Mouse (Mus musculus) lung, adult 18-20 months (tissue): ENCODE measurements around the gene Trim7.
"Not testable (repeated sequence)": the region's sequence is repeated elsewhere in the genome, so short reads cannot be mapped to it uniquely, and the experiment has no call there.

ENCODE experiments used
- DNase-seq, 2 experiments: peaks; one replicate each; pipeline ENCODE4 v3.0.0; 2022; ENCODE audit warnings: mixed read lengths in 2 of 2

Gene Trim7

GRCm38 (mm10) chr11:48825979-48826751 lies at the start of gene Trim7, which contains the start of gene Gm12184:
Trim7 (plus strand) TSS chr11:48826140.
Gm12184 (minus strand) TSS chr11:48826655.
- peak; percentile 46 to 47 for DNase-seq

GRCm38 (mm10) chr11:48776664-48777063 lies 49.3 kb upstream of the Trim7 start:
- no peak for DNase-seq

- no peak for DNase-seq
These were observed 48.6 kb upstream of the Trim7 start for GRCm38 (mm10) chr11:48777303-48777702.

- peak in 1 of 2 experiments; percentile 43 for DNase-seq
These were observed 46.5 kb upstream of the Trim7 start for GRCm38 (mm10) chr11:48779450-48779849.

- no peak for DNase-seq
These were observed 43.7 kb upstream of the Trim7 start for GRCm38 (mm10) chr11:48782243-48782642.

GRCm38 (mm10) chr11:48787455-48788211 lies 38.3 kb upstream of the Trim7 start:
- peak; percentile 73 to 78 for DNase-seq

- DNase-seq = peak; percentile 77 to 83
These were observed 37.4 kb upstream of the Trim7 start for GRCm38 (mm10) chr11:48788311-48789089.

- no peak for DNase-seq
These were observed 36.7 kb upstream of the Trim7 start for GRCm38 (mm10) chr11:48789215-48789614.

- DNase-seq = peak; percentile 81 to 85
These were observed 35.7 kb upstream of the Trim7 start for GRCm38 (mm10) chr11:48789973-48790823.

- DNase-seq = no peak
These were observed 35.0 kb upstream of the Trim7 start for GRCm38 (mm10) chr11:48790946-48791345.

- DNase-seq = not testable (repeated sequence)
These were observed 34.0 kb upstream of the Trim7 start for GRCm38 (mm10) chr11:48791894-48792293.

- no peak for DNase-seq
These were observed 32.8 kb upstream of the Trim7 start for GRCm38 (mm10) chr11:48793184-48793583.

- no peak for DNase-seq
These were observed 30.7 kb upstream of the Trim7 start for GRCm38 (mm10) chr11:48795221-48795620.

GRCm38 (mm10) chr11:48796290-48796689 lies 29.6 kb upstream of the Trim7 start:
- no peak for DNase-seq

- DNase-seq = no peak
These were observed 28.7 kb upstream of the Trim7 start for GRCm38 (mm10) chr11:48797287-48797686.

GRCm38 (mm10) chr11:48798308-48798707 lies 27.6 kb upstream of the Trim7 start:
- DNase-seq = no peak

- DNase-seq = no peak
These were observed 26.7 kb upstream of the Trim7 start for GRCm38 (mm10) chr11:48798984-48799920.

GRCm38 (mm10) chr11:48799921-48800701 lies 25.8 kb upstream of the Trim7 start, which contains the start of gene Rack1:
Rack1 (plus strand) TSS chr11:48800332.
- peak; percentile 90 to 91 for DNase-seq

- DNase-seq = no peak
These were observed 23.8 kb upstream of the Trim7 start for GRCm38 (mm10) chr11:48801831-48802772.
